Mouse (Mus musculus) cerebellum, postnatal 4 days (tissue): ENCODE measurements around the gene Trhde.

ENCODE experiments used
- DNase-seq, 2 experiments: peaks; one replicate each; pipeline ENCODE4 v3.0.0; 2022; ENCODE audit warnings: low spot score in 2 of 2, mixed read lengths in 1 of 2

Trhde gene

GRCm38 (mm10) chr10:114802161-114802651 is at the start of gene Trhde:
Gene Trhde, minus strand, starts transcription at chr10:114802307.
- peak in 1 of 2 experiments; percentile 36 for DNase-seq

GRCm38 (mm10) chr10:114841966-114842365 is 39.9 kb upstream of the Trhde start:
- DNase-seq = no peak

DNA sequence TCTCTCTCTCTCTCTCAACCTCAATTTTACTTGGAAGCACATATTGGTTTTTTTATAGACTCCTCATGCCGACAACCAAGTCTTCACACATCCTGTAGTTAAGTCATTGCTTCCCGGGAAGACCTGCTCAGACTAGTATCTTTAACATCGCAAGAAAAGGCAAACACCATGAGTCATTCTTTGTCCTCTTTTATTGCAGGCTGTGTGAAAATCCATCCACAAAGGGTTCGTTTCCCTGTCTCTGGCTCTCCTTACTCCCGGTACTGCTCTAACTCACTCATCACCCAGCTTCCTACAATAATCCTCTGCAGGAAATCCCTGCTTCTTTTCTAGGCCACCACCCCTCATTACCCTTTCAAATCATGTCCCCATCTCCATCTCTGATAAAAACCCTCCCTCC is 39.3 kb upstream of the Trhde start:
- DNase-seq = no peak

DNA sequence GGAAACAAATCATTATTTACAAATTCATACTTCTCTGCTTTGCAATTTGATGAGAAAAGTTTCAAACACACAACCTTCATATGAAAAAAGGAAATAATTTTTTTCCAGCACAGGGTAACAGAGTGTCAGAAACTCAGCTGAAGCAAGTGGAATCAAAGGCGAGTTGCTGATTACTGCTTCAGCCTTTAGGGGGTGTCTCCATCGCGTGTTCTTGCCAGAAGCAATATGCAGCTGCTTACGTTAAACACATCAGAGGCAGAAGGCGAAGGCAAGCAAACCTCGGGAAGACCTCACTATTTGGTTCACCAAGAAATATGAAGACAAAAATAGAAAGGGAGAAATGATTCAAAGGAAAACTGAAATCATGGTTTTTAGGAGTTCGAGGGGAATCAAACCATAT is 29.2 kb upstream of the Trhde start:
- DNase-seq = no peak

DNA sequence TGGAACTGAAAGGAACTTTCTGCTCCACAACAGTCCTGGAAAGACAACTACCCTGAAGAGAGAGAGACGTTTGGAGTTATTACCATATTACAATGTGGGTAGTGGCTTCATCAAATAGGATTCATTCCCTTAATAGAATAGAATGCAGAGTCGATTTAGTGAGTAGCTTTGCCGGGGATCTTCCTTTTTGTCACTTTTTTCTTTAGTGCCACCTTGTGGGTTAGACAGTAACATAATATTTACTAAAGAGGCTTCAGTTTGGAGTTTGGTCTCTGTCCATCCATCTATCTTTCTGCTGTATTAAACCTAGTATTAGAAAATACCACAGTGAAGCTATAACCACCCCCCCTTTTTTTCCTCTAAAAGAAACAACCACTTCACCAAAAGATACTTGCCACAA is 6.7 kb upstream of the Trhde start:
- no peak for DNase-seq

GRCm38 (mm10) chr10:114805884-114806283 is 3.8 kb upstream of the Trhde start:
- peak; percentile 26 to 69 for DNase-seq

DNA sequence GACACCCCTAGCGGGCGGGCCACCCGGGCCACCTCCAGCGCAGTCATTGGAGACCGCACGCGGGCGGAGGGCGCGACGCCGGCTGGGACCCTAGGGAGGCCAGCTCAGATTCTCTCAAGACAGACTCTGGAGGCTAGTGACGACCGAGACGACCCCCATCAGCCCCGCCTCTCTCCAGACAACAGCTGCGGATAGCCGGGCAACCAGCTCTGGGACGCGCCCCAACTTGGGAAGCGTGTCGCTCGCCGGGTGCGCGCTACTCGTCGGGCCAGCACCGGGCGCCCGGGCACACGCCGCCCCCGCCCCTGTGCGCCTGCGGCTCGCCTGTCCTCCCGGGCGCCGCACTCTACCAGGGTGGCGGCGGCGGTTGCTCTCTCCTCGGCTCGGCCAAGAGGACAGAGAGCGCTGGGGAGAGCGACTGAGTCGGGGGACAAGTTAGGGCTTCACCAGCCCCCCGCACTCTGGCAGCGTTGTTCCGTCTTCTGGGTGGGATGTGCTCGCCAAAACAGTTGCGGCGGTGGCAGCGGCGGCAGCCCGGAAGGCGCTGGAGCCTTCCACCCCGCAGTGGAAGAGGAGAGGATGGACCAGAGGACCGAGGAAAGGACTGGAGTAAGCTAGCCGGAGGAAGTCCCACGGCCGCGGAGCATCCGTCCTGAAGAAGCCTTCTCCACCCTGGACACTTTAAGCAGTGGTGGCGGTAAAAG is 498 bp downstream of the Trhde start:
- DNase-seq = peak; percentile 27 to 70

DNA sequence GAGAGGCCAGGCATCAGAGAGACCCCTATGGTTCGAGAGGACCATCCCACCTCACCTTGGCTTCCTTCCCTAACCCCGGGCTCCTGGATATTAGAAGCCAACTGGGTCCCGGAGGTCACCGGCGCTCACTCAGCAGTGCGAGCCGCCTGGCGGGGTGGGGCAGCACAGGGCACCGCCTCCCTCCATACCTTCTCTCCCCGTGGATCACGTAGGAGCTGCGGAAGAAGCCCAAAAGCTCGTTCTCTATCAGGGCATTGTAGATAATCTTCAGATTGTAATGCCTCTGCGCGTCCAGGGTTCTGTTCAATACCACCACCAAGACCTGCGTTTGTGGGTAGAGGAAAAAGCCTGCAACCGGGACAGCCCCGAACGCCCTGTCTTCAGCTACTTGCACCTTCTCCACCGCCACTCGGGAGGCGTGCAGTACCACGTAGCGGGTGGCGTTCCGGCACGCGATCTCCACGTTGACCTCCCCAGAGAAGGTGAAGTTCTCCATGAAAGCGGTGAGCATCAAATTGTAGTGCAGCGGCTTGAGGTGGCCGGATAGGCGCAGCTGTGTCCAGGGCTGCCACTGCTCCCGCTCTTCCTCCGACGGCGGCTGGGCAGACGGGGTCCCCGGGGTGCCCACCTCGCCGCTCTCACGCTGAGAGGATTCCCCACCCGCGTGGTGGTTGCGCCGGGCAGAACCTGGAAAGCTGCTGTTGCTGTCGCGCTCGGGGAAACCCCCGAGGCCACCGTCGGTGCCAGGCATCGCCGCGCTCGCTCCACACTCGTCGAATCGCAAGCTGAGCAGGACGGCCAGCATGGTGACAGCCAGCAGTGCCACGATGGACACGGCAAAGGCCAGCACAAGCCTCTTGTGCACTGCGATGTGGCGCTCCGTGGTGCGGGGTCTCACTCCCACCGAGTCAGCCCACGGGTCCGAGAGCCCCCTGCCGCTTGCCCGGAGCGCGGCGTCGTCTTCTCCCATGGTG is 1.5 kb downstream of the Trhde start:
- DNase-seq = peak in 1 of 2 experiments; percentile 33

- DNase-seq = no peak
Measured at GRCm38 (mm10) chr10:114799481-114799880, 2.6 kb downstream of the Trhde start.

GRCm38 (mm10) chr10:114798788-114799187 is 3.3 kb downstream of the Trhde start:
- no peak for DNase-seq

GRCm38 (mm10) chr10:114798218-114798617 is 3.9 kb downstream of the Trhde start:
- no peak for DNase-seq

GRCm38 (mm10) chr10:114797664-114798063 is 4.4 kb downstream of the Trhde start:
- DNase-seq = no peak

- DNase-seq = no peak
Measured at GRCm38 (mm10) chr10:114796872-114797271, 5.2 kb downstream of the Trhde start.

GRCm38 (mm10) chr10:114794214-114794613 is 7.9 kb downstream of the Trhde start:
- DNase-seq = no peak

DNA sequence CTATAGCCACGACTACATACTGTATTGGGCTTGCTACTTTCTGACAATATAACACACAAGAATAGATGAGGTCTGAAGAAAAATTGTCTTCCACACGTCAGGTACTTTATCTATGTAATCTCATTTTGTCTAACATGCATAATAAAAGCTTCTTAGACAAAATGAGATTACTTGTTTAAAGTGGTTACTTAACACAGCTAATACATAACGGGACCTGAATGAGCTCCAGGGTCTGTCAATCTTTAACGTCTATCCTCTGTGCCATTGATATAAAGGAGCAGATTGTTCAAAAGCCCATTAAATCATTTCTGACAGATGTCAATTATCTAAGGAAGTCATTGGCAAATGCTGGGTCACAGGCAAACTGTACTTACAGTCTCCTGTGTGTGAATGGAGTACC is 36.2 kb downstream of the Trhde start:
- no peak for DNase-seq

DNA sequence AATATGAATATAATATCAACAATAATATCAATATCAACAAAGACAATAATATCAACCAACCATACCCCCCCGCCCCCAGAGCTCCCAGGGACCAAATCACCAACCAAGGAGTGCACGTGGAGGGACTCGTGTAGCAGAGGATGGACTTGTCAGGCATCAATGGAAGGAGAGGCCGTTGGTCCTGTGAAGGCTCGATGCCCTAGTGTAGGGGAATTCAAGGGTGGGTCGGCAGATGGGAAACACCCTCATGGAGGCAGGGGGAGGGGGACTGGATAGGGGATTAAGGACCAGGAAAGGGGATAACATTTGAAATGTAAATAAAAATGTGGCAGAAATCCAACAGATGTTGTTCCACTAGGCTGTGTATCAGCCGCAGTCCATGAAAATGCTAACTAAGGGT is 40.0 kb downstream of the Trhde start:
- no peak for DNase-seq

DNA sequence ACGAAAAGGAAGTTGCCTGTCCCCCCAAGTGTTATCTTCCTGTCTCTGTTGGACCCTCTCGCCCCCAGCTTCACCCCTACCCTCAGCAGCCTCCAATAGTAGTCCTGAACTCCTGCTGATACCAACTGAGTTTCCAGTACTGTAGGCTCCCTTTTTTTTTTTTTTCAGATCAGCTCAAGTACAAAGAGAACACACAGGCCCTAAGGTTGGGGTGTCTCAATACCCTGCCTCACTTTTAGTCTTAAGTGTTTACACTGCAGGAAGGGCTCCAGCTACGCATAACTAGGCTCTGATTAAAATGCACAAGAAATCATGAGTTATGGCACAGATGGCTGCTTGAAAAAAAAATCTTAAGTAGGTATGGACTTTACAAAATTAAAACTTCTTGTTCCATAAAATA is 42.9 kb downstream of the Trhde start:
- DNase-seq = no peak

- no peak for DNase-seq
Measured at GRCm38 (mm10) chr10:114758614-114759013, 43.5 kb downstream of the Trhde start.

DNA sequence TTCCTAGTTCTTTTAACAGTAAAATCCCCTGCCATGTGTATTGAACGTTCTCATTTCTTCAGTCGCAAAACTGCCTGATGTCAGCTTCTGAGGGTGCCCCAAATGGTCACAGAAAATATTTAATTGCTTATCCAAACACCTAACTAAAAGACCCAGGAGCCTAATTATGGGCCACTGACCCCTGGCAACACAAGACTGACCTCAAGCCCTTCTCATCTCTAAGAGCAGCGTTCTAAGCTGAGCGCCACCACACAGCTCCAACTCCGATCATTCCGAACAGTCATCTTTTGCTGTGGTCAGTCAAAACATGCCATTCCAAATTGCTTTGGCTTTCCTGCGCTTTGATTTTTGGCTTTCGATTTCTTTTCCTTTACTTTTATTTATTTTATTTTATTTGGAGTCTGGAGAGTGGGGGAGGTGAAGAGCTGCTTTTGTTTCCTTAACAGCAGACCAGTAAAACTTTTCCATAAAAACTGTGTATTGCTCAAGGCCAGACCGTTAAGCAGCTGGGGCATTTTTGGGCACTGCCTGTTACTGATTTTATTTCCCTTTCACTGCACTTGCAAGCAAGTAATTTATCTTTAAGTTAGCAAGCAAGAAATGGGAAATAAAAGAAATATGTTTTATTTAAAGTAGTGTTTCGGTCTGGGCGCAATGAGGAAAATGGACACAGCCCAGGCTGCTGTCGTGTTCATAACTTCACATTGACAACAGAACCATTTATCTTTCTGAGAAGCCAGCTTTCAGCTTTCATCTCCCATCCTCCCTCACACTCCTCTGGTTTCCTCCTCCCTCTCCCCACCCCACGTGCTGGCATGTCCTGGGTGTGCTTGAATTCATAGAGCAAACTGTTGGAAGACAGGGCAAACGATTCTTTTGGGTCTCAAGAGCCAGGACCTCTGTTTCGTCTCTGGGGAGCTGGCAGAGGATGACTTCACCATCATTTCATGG is 59.1 kb downstream of the Trhde start:
- no peak for DNase-seq

DNA sequence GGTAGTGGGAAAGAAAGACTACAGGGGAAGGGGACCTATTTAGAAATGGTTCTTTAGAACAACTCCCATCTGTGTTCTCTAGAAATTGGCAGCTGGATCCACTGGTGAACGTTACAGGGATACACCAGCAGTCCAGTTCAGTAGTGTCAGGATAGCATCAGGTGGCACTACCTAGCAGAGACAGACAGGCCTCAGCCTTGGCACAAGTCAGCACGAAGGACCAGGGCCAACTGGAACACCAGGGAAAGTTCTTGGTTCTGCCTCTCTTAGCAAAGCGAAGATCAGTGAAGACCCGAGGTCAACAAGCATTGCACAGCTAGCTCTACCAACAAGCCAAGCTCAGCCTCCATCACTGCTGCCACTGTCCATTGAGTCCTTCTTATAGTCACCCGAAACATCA is 62.2 kb downstream of the Trhde start:
- no peak for DNase-seq

GRCm38 (mm10) chr10:114737581-114737980 is 64.5 kb downstream of the Trhde start:
- DNase-seq = no peak

GRCm38 (mm10) chr10:114736377-114736776 is 65.7 kb downstream of the Trhde start:
- no peak for DNase-seq
